Mouse (Mus musculus) testis, adult 2 months (tissue): ENCODE measurements around the gene Dera.

Source experiments
- CTCF ChIP-seq: fragments of 200-500 bp; IDR thresholded peaks from 2 replicates; pipeline ENCODE4 v1.5.1; 2012; ENCODE audit warnings: low read depth, mild to moderate bottlenecking, inconsistent platforms, low read length, moderate library complexity; ENCODE audit not compliant: control insufficient read depth, insufficient read depth, insufficient replicate concordance
- POLR2A ChIP-seq: fragments of 200-500 bp; IDR thresholded peaks from 2 replicates; pipeline ENCODE4 v1.6.1; 2012; ENCODE audit warnings: low read depth, mild to moderate bottlenecking, inconsistent platforms, low read length, moderate library complexity; ENCODE audit not compliant: control insufficient read depth

DNA sequence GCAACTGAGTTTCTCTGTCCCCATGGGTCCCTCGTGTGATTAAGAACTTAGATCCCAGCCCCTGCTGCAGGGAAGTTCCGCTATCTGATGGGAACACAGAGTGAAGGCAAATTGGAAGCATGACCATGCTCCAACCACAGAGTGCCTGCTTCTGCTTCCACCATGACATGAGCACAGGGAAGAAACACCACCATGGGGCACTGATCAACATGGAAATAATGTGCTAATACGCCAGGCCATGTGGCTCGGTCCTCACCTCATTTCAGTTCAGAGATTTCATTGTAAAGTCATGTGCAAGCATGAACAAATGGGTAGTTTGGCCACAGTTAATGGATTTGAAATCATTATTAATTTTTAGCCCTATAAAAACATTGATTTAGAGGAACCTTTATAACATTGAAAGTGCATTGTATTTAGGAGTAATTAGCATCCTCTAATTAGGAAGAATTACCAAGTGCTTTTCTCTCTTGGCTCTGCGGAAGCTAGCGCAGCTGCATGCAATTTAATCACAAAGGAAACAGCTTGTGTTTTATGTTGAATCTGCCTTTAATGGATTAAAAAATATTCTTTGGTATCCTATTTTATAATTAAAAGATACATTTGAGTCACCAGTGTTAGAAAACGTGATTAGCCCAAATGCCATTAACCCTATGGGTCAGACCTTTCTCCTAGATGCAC, 115.7 kb downstream of the Dera start:
- no peak for TF ChIP-seq CTCF
- TF ChIP-seq POLR2A, result no peak
